Mouse (Mus musculus) midbrain, embryonic 14.5 days (tissue): ENCODE results near the gene Olfr1393. TPM values are rescaled to one million over a fixed set of nuclear protein-coding genes. Genes with fewer than 3 reads are reported as not detected.

Experiments
- ATAC-seq: fragments of 200-750 bp; cut with Nextera tagmentation; 2 replicates; pipeline ENCODE4 v1.8.0; 2017; ENCODE audit warnings: moderate number of reproducible peaks, moderate library complexity; ENCODE audit not compliant: low FRiP score, low TSS enrichment
- DNase-seq: peaks from one replicate; pipeline ENCODE4 v3.0.0-alpha.2; 2015
- H3K27ac ChIP-seq: fragments of 300-500 bp; sonication (generic); replicated peaks from 2 replicates; pipeline ENCODE4 v1.5.1; 2014; ENCODE audit warnings: mild to moderate bottlenecking, low read depth, low read length, moderate library complexity
- H3K27me3 ChIP-seq: fragments of 300-500 bp; sonication (generic); 2 replicates; pipeline ENCODE4 v1.6.1; 2014; ENCODE audit warnings: low read length, control low read depth, mixed read lengths; ENCODE audit not compliant: control insufficient read depth, insufficient read depth
- H3K36me3 ChIP-seq: fragments of 300-500 bp; sonication (generic); 2 replicates; pipeline ENCODE4 v1.6.1; 2014; ENCODE audit warnings: low read length, control low read depth; ENCODE audit not compliant: control insufficient read depth, insufficient read depth
- H3K4me1 ChIP-seq: fragments of 300-500 bp; sonication (generic); 2 replicates; pipeline ENCODE4 v1.6.1; 2014; ENCODE audit warnings: mild to moderate bottlenecking, antibody characterized with exemption, low read length, control low read depth; ENCODE audit not compliant: control insufficient read depth, insufficient read depth
- H3K4me2 ChIP-seq: fragments of 300-500 bp; sonication (generic); 2 replicates; pipeline ENCODE4 v1.6.1; 2014; ENCODE audit warnings: mild to moderate bottlenecking, low read length, moderate library complexity
- H3K4me3 ChIP-seq: fragments of 300-500 bp; sonication (generic); replicated peaks from 2 replicates; pipeline ENCODE4 v1.5.1; 2014; ENCODE audit warnings: low read depth, low read length
- H3K9ac ChIP-seq: fragments of 300-500 bp; sonication (generic); replicated peaks from 2 replicates; pipeline ENCODE4 v1.6.1; 2014; ENCODE audit warnings: mild to moderate bottlenecking, low read length, moderate library complexity
- H3K9me3 ChIP-seq: fragments of 300-500 bp; sonication (generic); 2 replicates; pipeline ENCODE4 v1.6.1; 2016; ENCODE audit warnings: low read length, control low read depth, mixed read lengths; ENCODE audit not compliant: control insufficient read depth
- WGBS: fragments of 180-500 bp; shearing (Covaris S2); extraction: QIAGEN DNeasy Blood & Tissue Kit; methylation state at CpG from one replicate; pipeline ENCODE4 v1.1.7; 2014; 5-methylcytosine and 5-hydroxymethylcytosine counted together
- polyA plus RNA-seq: library from polyadenylated mRNA; unstranded; fragments of >200 nt; fragmentation: Nextera tagmentation; extraction: Ambion mirVana; gene quantifications from 2 replicates; pipeline ENCODE4 v1.2.1, GENCODE M21; 2014

Gene Olfr1393
- 0.22 TPM in 1 of 2 replicates, not detected in the other for polyA plus RNA-seq

GRCm38 (mm10) chr11:49278222-49278621, at the start of gene Olfr1393:
TSS of gene Olfr1393 (plus strand) at chr11:49278304.
- Histone ChIP-seq H3K36me3 (no peaks in the 10 kb centered on the region), H3K9ac (no peak within 1 kb of the TSS), H3K4me1 (no peaks in the 10 kb centered on the region; the same call in 1 of the 2 replicates), H3K27ac (no peak within 1 kb of the TSS), H3K4me2 (no peak within 1 kb of the TSS), H3K9me3 (0 out of 2 replicates have a peak, but pooled peaks cover under 1% of the 10 kb centered on the region), H3K4me3 (no peak within 1 kb of the TSS), H3K27me3 (no peaks in the 10 kb centered on the region)
- ATAC-seq (no peak), DNase-seq (no peak)
- 87% methylated on average over 3 of the region's 3 CpGs for WGBS

GRCm38 (mm10) chr11:49232781-49233180, 45.3 kb upstream of the Olfr1393 start:
- no peak overlapping the region for H3K4me3 ChIP-seq
- H3K9me3 ChIP-seq, result no peaks in the 10 kb centered on the region
- DNase-seq, result no peak
- ATAC-seq, result no peak
- no peaks in the 10 kb centered on the region for H3K36me3 ChIP-seq
- 80% methylated on average over 3 of the region's 3 CpGs for WGBS
- no peak overlapping the region for H3K9ac ChIP-seq
- no peaks in the 10 kb centered on the region for H3K27me3 ChIP-seq
- H3K27ac ChIP-seq, result no peak overlapping the region
- H3K4me1 ChIP-seq, result no peaks in the 10 kb centered on the region
- no peak overlapping the region for H3K4me2 ChIP-seq

- DNase-seq (no peak), ATAC-seq (no peak)
- Histone ChIP-seq H3K27me3 (no peaks in the 10 kb centered on the region), H3K27ac (no peak overlapping the region), H3K4me3 (no peak overlapping the region), H3K36me3 (no peaks in the 10 kb centered on the region), H3K4me2 (no peak overlapping the region), H3K4me1 (no peaks in the 10 kb centered on the region), H3K9me3 (no peaks in the 10 kb centered on the region), H3K9ac (no peak overlapping the region)
- 74% methylated on average over 3 of the region's 3 CpGs for WGBS
These were observed 42.5 kb upstream of the Olfr1393 start for GRCm38 (mm10) chr11:49235459-49236207.

- ATAC-seq (no peak), DNase-seq (no peak)
- Histone ChIP-seq H3K4me3 (no peak overlapping the region), H3K9me3 (no peaks in the 10 kb centered on the region), H3K9ac (no peak overlapping the region), H3K4me2 (no peak overlapping the region), H3K27me3 (no peaks in the 10 kb centered on the region), H3K27ac (no peak overlapping the region), H3K4me1 (no peaks in the 10 kb centered on the region), H3K36me3 (no peaks in the 10 kb centered on the region)
- 75% methylated on average over 1 of the region's 1 CpGs for WGBS
These were observed 41.2 kb upstream of the Olfr1393 start for GRCm38 (mm10) chr11:49236891-49237290.

GRCm38 (mm10) chr11:49237532-49237931, 40.6 kb upstream of the Olfr1393 start:
- Histone ChIP-seq H3K27ac (no peak overlapping the region), H3K27me3 (no peaks in the 10 kb centered on the region), H3K36me3 (no peaks in the 10 kb centered on the region), H3K4me2 (no peak overlapping the region), H3K9me3 (no peaks in the 10 kb centered on the region), H3K9ac (no peak overlapping the region), H3K4me1 (no peaks in the 10 kb centered on the region), H3K4me3 (no peak overlapping the region)
- WGBS, result 82% methylated on average over 2 of the region's 2 CpGs
- ATAC-seq (no peak), DNase-seq (no peak)

- ATAC-seq, result no peak
- Histone ChIP-seq H3K4me1 (peaks cover 12% of the 10 kb centered on the region), H3K9ac (no peak overlapping the region), H3K4me3 (no peak overlapping the region), H3K36me3 (no peaks in the 10 kb centered on the region), H3K27me3 (no peaks in the 10 kb centered on the region), H3K27ac (no peak overlapping the region), H3K9me3 (no peaks in the 10 kb centered on the region), H3K4me2 (no peak overlapping the region)
- 96% methylated on average over 1 of the region's 1 CpGs for WGBS
- no peak for DNase-seq
These were observed 37.8 kb upstream of the Olfr1393 start for GRCm38 (mm10) chr11:49240310-49240709.

GRCm38 (mm10) chr11:49240874-49241273, 37.2 kb upstream of the Olfr1393 start:
- no peak overlapping the region for H3K4me2 ChIP-seq
- H3K27me3 ChIP-seq, result no peaks in the 10 kb centered on the region
- H3K4me1 ChIP-seq, result peaks cover 12% of the 10 kb centered on the region
- WGBS, result 84% methylated on average over 4 of the region's 4 CpGs
- H3K4me3 ChIP-seq, result no peak overlapping the region
- no peak overlapping the region for H3K27ac ChIP-seq
- ATAC-seq (no peak), DNase-seq (no peak)
- H3K9me3 ChIP-seq, result no peaks in the 10 kb centered on the region
- H3K9ac ChIP-seq, result no peak overlapping the region
- H3K36me3 ChIP-seq, result no peaks in the 10 kb centered on the region

GRCm38 (mm10) chr11:49241471-49241870, 36.6 kb upstream of the Olfr1393 start:
- WGBS, result 70% methylated on average over 1 of the region's 1 CpGs
- DNase-seq, result no peak

More at GRCm38 (mm10) chr11:49241471-49241870, 36.6 kb upstream of the Olfr1393 start:
- H3K9me3 ChIP-seq, result no peaks in the 10 kb centered on the region
- H3K27ac ChIP-seq, result no peak overlapping the region
- H3K4me1 ChIP-seq, result peaks cover 12% of the 10 kb centered on the region
- no peaks in the 10 kb centered on the region for H3K27me3 ChIP-seq
- H3K9ac ChIP-seq, result no peak overlapping the region
- H3K4me2 ChIP-seq, result no peak overlapping the region
- no peak overlapping the region for H3K4me3 ChIP-seq
- no peak for ATAC-seq
- no peaks in the 10 kb centered on the region for H3K36me3 ChIP-seq
